Mouse (Mus musculus) limb, embryonic 14.5 days (tissue): Measurements from ENCODE around the gene AC129217.1. TPM values are rescaled to one million over a fixed set of nuclear protein-coding genes. Genes with fewer than 3 reads are reported as not detected.
"Not testable (repeated sequence)": the region's sequence is repeated elsewhere in the genome, so short reads cannot be mapped to it uniquely, and the experiment has no call there.

Experiments used
- ATAC-seq: fragments of 200-750 bp; cut with Nextera tagmentation; 2 replicates; pipeline ENCODE4 v1.8.0; 2017; ENCODE audit warnings: low read depth, moderate number of reproducible peaks, moderate TSS enrichment; ENCODE audit not compliant: low FRiP score
- DNase-seq: peaks from one replicate; pipeline ENCODE4 v3.0.0-alpha.2; 2015; ENCODE audit warnings: low spot score
- H3K27ac ChIP-seq: fragments of 300-500 bp; sonication (generic); replicated peaks from 2 replicates; pipeline ENCODE4 v1.5.1; 2014; ENCODE audit warnings: low read depth, mild to moderate bottlenecking, low read length, moderate library complexity, mixed read lengths
- H3K27me3 ChIP-seq: fragments of 300-500 bp; sonication (generic); 2 replicates; pipeline ENCODE4 v1.6.1; 2014; ENCODE audit warnings: low read length, mixed read lengths; ENCODE audit not compliant: control insufficient read depth, insufficient read depth
- H3K36me3 ChIP-seq: fragments of 300-500 bp; sonication (generic); 2 replicates; pipeline ENCODE4 v1.6.1; 2014; ENCODE audit warnings: mild to moderate bottlenecking, low read length, moderate library complexity, mixed read lengths; ENCODE audit not compliant: control insufficient read depth, insufficient read depth
- H3K4me1 ChIP-seq: fragments of 300-500 bp; sonication (generic); 2 replicates; pipeline ENCODE4 v1.6.1; 2014; ENCODE audit warnings: antibody characterized with exemption, low read length, mixed read lengths; ENCODE audit not compliant: control insufficient read depth, insufficient read depth
- H3K4me2 ChIP-seq: fragments of 300-500 bp; sonication (generic); replicated peaks from 2 replicates; pipeline ENCODE4 v1.6.1; 2014; ENCODE audit warnings: low read depth, mild to moderate bottlenecking, low read length, moderate library complexity; ENCODE audit not compliant: severe bottlenecking
- H3K4me3 ChIP-seq: fragments of 300-500 bp; sonication (generic); replicated peaks from 2 replicates; pipeline ENCODE4 v1.5.1; 2014; ENCODE audit warnings: low read length
- H3K9ac ChIP-seq: fragments of 300-500 bp; sonication (generic); 2 replicates; pipeline ENCODE4 v1.6.1; 2014; ENCODE audit warnings: mild to moderate bottlenecking, low read depth, low read length, moderate library complexity; ENCODE audit not compliant: severe bottlenecking
- H3K9me3 ChIP-seq: fragments of 300-500 bp; sonication (generic); 2 replicates; pipeline ENCODE4 v1.6.1; 2016; ENCODE audit warnings: low read length; ENCODE audit not compliant: control insufficient read depth
- POLR2A ChIP-seq: fragments of 200-500 bp; IDR thresholded peaks from 2 replicates; pipeline ENCODE4 v1.8.0; 2012; ENCODE audit warnings: inconsistent platforms, mild to moderate bottlenecking, moderate library complexity, borderline replicate concordance; ENCODE audit not compliant: insufficient read depth, insufficient read length; ENCODE audit errors: extremely low read depth
- WGBS: fragments of 180-500 bp; shearing (Covaris S2); extraction: QIAGEN DNeasy Blood & Tissue Kit; methylation state at CpG from one replicate; pipeline ENCODE4 v1.1.7; 2014; 5-methylcytosine and 5-hydroxymethylcytosine counted together
- polyA plus RNA-seq, 2 experiments: library from polyadenylated mRNA; depleted of rRNA in 1 of 2; stranded (reverse) in 1 of 2; unstranded in 1 of 2; fragments of >200 nt; fragmentation: Nextera tagmentation in 1 of 2; extraction: Ambion mirVana in 1 of 2; gene quantifications; 2 replicates each; pipeline versions ENCODE4 v1.2.1 to v1.2.3; 2012 to 2014

The AC129217.1 gene
- polyA plus RNA-seq, 2 experiments = 3.0 TPM; not detected in 1

DNA sequence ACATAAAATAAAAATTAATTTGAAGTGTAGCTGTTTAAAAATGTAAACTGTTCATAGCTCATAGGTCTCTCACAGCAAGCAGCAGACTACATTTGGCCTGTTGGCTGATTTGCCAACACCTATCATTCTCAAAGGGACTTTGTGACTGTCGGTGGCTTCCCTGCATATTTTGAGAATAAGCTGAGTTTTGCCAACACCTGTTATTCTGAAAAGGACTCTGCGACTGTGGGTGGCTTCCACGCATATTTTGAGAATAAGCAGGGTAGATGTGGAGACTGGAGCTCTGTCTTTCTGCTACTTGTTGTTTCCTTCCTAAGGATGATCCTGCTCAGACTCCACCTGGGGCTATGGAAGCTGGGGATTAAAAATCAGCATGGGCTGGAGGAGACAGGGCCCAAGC lies 23.5 kb downstream of the AC129217.1 start:
- H3K27ac ChIP-seq = no peak overlapping the region
- ATAC-seq = no peak
- no peaks in the 10 kb centered on the region for H3K36me3 ChIP-seq
- peaks cover 8% of the 10 kb centered on the region for H3K4me1 ChIP-seq
- no peak overlapping the region for H3K9ac ChIP-seq
- WGBS = 78% methylated on average over 3 of the region's 3 CpGs
- H3K4me2 ChIP-seq = no peak overlapping the region
- H3K4me3 ChIP-seq = no peak overlapping the region
- H3K9me3 ChIP-seq = no peaks in the 10 kb centered on the region
- H3K27me3 ChIP-seq = no peaks in the 10 kb centered on the region
- no peak for TF ChIP-seq POLR2A
- DNase-seq = no peak

DNA sequence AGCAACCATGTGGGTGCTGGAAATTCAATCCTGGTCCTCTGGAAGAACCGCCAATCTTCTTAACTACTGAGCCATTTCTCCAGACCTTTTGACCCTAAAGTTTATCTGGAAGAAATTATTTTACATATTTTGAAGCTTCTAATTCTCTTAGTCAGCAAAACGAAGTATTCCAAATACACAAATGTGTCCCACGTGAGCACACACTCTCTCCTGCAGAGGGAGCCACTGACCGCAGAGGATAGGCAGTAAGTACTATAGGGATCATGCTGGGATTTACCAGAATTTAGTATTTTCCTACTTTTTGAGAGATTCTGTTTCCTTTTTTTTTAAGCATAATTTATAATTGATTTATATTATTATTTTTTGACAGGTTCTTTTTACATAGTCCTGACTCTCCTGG lies 28.1 kb downstream of the AC129217.1 start:
- H3K9me3 ChIP-seq = no peaks in the 10 kb centered on the region
- no peak for TF ChIP-seq POLR2A
- H3K4me2 ChIP-seq = no peak overlapping the region
- H3K27me3 ChIP-seq = no peaks in the 10 kb centered on the region
- DNase-seq (no peak), ATAC-seq (no peak)
- 35% methylated on average over 4 of the region's 4 CpGs for WGBS
- H3K4me3 ChIP-seq = no peak overlapping the region
- H3K27ac ChIP-seq = no peak overlapping the region
- H3K9ac ChIP-seq = no peak overlapping the region
- H3K4me1 ChIP-seq = no peaks in the 10 kb centered on the region
- no peaks in the 10 kb centered on the region for H3K36me3 ChIP-seq

DNA sequence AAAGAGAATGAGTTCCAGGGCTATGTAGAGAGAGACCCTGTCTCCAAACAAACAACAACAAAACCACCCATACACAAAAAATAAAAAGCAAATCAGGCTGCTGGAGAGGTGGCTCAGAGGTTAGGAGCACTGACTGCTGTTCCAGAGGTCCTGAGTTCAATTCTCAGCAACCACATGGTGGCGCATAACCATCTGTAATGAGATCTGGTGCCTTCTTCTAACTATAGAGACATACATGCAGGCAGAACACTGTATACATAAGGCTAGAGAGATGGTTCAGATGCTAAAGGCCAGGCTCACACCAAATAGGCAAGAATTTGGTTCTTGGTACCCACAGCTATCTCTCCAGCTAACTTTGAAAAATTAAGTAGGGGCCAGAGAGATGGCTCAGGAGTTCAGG lies 29.4 kb downstream of the AC129217.1 start:
- Histone ChIP-seq H3K9ac (no peak overlapping the region), H3K36me3 (no peaks in the 10 kb centered on the region), H3K4me2 (no peak overlapping the region), H3K4me3 (no peak overlapping the region), H3K9me3 (no peaks in the 10 kb centered on the region), H3K27me3 (no peaks in the 10 kb centered on the region), H3K4me1 (no peaks in the 10 kb centered on the region), H3K27ac (no peak overlapping the region)
- WGBS = 23% methylated on average over 1 of the region's 1 CpGs
- ATAC-seq (no peak), DNase-seq (no peak)
- no peak for TF ChIP-seq POLR2A

DNA sequence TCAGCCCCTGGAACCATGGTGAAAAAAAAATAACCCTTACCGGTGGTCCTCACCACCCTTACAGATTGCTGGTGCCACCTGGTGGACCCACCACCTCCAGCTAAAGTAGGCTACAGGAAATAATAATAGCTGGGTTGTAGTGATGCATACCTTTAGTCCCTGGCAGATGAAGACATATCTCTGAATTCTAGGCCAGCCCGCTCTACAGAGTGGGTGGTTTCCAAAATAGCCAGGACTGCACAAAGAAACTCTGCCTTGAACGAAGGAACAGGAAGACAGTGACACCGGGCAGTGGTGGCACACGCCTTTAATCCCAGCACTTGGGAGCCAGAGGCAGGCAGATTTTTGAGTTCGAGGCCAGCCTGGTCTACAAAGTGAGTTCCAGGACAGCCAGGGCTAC lies 34.7 kb downstream of the AC129217.1 start:
- H3K36me3 ChIP-seq = no peaks in the 10 kb centered on the region
- no peak overlapping the region for H3K4me2 ChIP-seq
- no peaks in the 10 kb centered on the region for H3K4me1 ChIP-seq
- no peak for TF ChIP-seq POLR2A
- DNase-seq = no peak
- no peaks in the 10 kb centered on the region for H3K9me3 ChIP-seq
- H3K9ac ChIP-seq = no peak overlapping the region
- no peak overlapping the region for H3K27ac ChIP-seq
- ATAC-seq = no peak
- no peaks in the 10 kb centered on the region for H3K27me3 ChIP-seq
- H3K4me3 ChIP-seq = no peak overlapping the region
- 83% methylated on average over 6 of the region's 6 CpGs for WGBS

DNA sequence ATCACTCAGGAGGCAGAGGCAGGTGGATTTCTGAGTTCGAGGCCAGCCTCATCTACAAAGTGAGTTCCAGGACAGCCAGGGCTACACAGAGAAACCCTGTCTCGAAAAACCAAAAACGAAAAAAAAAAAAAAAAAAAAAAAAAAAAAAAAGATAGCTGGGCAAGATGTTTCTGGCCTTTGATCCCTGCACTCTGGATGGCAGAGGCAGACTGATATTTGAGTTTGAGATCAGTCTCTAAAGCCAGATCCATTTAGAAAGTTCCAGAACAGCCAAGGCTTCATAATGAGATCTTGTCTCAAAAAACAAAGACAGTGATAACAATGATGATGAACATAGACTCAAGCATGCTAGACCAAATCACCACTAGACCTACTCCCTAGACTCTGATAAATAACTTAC lies 40.8 kb downstream of the AC129217.1 start:
- not testable (repeated sequence) for H3K4me1 ChIP-seq, ATAC-seq, H3K27me3 ChIP-seq, H3K27ac ChIP-seq, DNase-seq, H3K9me3 ChIP-seq, H3K9ac ChIP-seq
- H3K4me3 ChIP-seq = peak overlapping the region; percentile 91; the same call in 1 of the 2 replicates
- peak overlapping the region; percentile 88; the same call in 1 of the 2 replicates for H3K4me2 ChIP-seq
- 86% methylated on average over 3 of the region's 3 CpGs for WGBS
- H3K36me3 ChIP-seq = peaks cover 20% of the 10 kb centered on the region

DNA sequence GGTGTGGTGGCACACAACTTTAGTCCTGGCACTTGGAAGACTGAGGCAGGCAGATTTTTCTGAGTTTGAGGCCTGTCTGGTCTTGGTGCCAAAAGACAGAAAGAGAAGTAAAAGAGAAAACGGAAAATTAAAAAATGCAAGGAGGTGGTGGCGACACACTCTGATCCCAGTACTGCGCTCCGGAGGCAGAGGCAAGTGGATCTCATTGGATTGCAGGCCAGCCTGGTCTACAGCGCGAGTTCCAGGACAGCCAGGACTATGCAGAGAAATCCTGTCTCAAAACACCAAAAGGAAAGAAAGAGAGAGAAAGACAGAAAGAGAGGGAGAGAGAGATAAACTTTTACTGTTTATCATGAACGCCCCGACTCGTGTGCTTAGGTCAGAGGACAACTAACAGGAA lies 41.3 kb downstream of the AC129217.1 start:
- ATAC-seq (peak; percentile 38; the same call in 1 of the 2 replicates), DNase-seq (no peak)
- Histone ChIP-seq H3K27me3 (no peaks in the 10 kb centered on the region), H3K4me2 (peak overlapping the region; percentile 88), H3K9ac (peak overlapping the region; percentile 93), H3K4me3 (peak overlapping the region; percentile 91), H3K36me3 (peaks cover 25% of the 10 kb centered on the region), H3K4me1 (peaks cover 4% of the 10 kb centered on the region; the same call in 1 of the 2 replicates), H3K27ac (peak overlapping the region; percentile 40), H3K9me3 (no peaks in the 10 kb centered on the region)
- no peak for TF ChIP-seq POLR2A
- WGBS = 64% methylated on average over 9 of the region's 9 CpGs
